Mouse (Mus musculus) midbrain, embryonic 11.5 days (tissue): Measurements from ENCODE around the gene Syne1. TPM values are rescaled to one million over a fixed set of nuclear protein-coding genes. Genes with fewer than 3 reads are reported as not detected.

Source experiments
- ATAC-seq: fragments of 200-750 bp; cut with Nextera tagmentation; 2 replicates; pipeline ENCODE4 v1.8.0; 2017; ENCODE audit warnings: moderate TSS enrichment, moderate library complexity; ENCODE audit not compliant: low FRiP score
- DNase-seq: peaks from one replicate; pipeline ENCODE4 v3.0.0; 2015; ENCODE audit warnings: low spot score; ENCODE audit errors: missing footprints
- H3K27ac ChIP-seq: fragments of 300-500 bp; sonication (generic); 2 replicates; pipeline ENCODE4 v1.5.1; 2014; ENCODE audit warnings: low read depth, low read length
- H3K27me3 ChIP-seq: fragments of 300-500 bp; sonication (generic); 2 replicates; pipeline ENCODE4 v1.6.1; 2014; ENCODE audit warnings: mild to moderate bottlenecking, low read length, moderate library complexity, mixed read lengths; ENCODE audit not compliant: control insufficient read depth, insufficient read depth
- H3K36me3 ChIP-seq: fragments of 300-500 bp; sonication (generic); 2 replicates; pipeline ENCODE4 v1.6.1; 2014; ENCODE audit warnings: mild to moderate bottlenecking, low read length, moderate library complexity, mixed read lengths; ENCODE audit not compliant: control insufficient read depth, insufficient read depth
- H3K4me1 ChIP-seq: fragments of 300-500 bp; sonication (generic); 2 replicates; pipeline ENCODE4 v1.6.1; 2014; ENCODE audit warnings: low read length; ENCODE audit not compliant: control insufficient read depth, insufficient read depth
- H3K4me2 ChIP-seq: fragments of 300-500 bp; sonication (generic); 2 replicates; pipeline ENCODE4 v1.6.1; 2014; ENCODE audit warnings: mild to moderate bottlenecking, moderate library complexity
- H3K4me3 ChIP-seq: fragments of 300-500 bp; sonication (generic); 2 replicates; pipeline ENCODE4 v1.5.1; 2014; ENCODE audit warnings: low read depth, low read length
- H3K9ac ChIP-seq: fragments of 300-500 bp; sonication (generic); 2 replicates; pipeline ENCODE4 v1.6.1; 2014; ENCODE audit warnings: low read length
- H3K9me3 ChIP-seq: fragments of 300-500 bp; sonication (generic); 2 replicates; pipeline ENCODE4 v1.6.1; 2016; ENCODE audit warnings: low read length; ENCODE audit not compliant: control insufficient read depth
- WGBS: fragments of 180-500 bp; shearing (Covaris S2); extraction: QIAGEN DNeasy Blood & Tissue Kit; methylation state at CpG from one replicate; pipeline ENCODE4 v1.1.7; 2014; 5-methylcytosine and 5-hydroxymethylcytosine counted together
- polyA plus RNA-seq: library from polyadenylated mRNA; unstranded; fragments of >200 nt; fragmentation: Nextera tagmentation; extraction: Ambion mirVana; gene quantifications from 2 replicates; pipeline ENCODE4 v1.2.1, GENCODE M21; 2014

The Syne1 gene
- polyA plus RNA-seq, 1 experiment from 2014 or later, result 2.9 TPM

GRCm38 (mm10) chr10:4993802-4994201 lies 557.5 kb downstream of the Syne1 start:
- Histone ChIP-seq H3K9me3 (no peaks in the 10 kb centered on the region), H3K9ac (no peak overlapping the region), H3K4me3 (no peak overlapping the region), H3K4me2 (no peak overlapping the region), H3K27me3 (no peaks in the 10 kb centered on the region), H3K4me1 (no peaks in the 10 kb centered on the region), H3K36me3 (no peaks in the 10 kb centered on the region), H3K27ac (no peak overlapping the region)
- DNase-seq (no peak), ATAC-seq (no peak)
- WGBS, result 92% methylated on average over 3 of the region's 3 CpGs

GRCm38 (mm10) chr10:4983919-4984318 lies 567.4 kb downstream of the Syne1 start:
- no peak overlapping the region for H3K9ac ChIP-seq
- 77% methylated on average over 2 of the region's 2 CpGs for WGBS

GRCm38 (mm10) chr10:4977374-4977773 lies 573.9 kb downstream of the Syne1 start:
- H3K4me2 ChIP-seq, result no peak overlapping the region
- H3K9me3 ChIP-seq, result no peaks in the 10 kb centered on the region
- no peak overlapping the region for H3K27ac ChIP-seq
- H3K27me3 ChIP-seq, result no peaks in the 10 kb centered on the region
- no peaks in the 10 kb centered on the region for H3K4me1 ChIP-seq
- ATAC-seq (no peak), DNase-seq (no peak)
- 89% methylated on average over 3 of the region's 3 CpGs for WGBS
- no peak overlapping the region for H3K9ac ChIP-seq
- no peak overlapping the region for H3K4me3 ChIP-seq
- H3K36me3 ChIP-seq, result no peaks in the 10 kb centered on the region

More at GRCm38 (mm10) chr10:4983919-4984318, 567.4 kb downstream of the Syne1 start:
- Histone ChIP-seq H3K27ac (no peak overlapping the region), H3K36me3 (no peaks in the 10 kb centered on the region), H3K27me3 (no peaks in the 10 kb centered on the region), H3K4me1 (no peaks in the 10 kb centered on the region), H3K9me3 (no peaks in the 10 kb centered on the region), H3K4me3 (no peak overlapping the region), H3K4me2 (no peak overlapping the region)
- DNase-seq (no peak), ATAC-seq (no peak)

- DNase-seq (no peak), ATAC-seq (no peak)
- Histone ChIP-seq H3K27me3 (no peaks in the 10 kb centered on the region), H3K4me2 (no peak overlapping the region), H3K27ac (no peak overlapping the region), H3K4me3 (no peak overlapping the region), H3K9ac (no peak overlapping the region), H3K4me1 (no peaks in the 10 kb centered on the region), H3K36me3 (no peaks in the 10 kb centered on the region), H3K9me3 (no peaks in the 10 kb centered on the region)
- 81% methylated on average over 2 of the region's 2 CpGs for WGBS
Observed at GRCm38 (mm10) chr10:4976557-4976956, 574.7 kb downstream of the Syne1 start.

GRCm38 (mm10) chr10:4974246-4974645 lies 577.0 kb downstream of the Syne1 start:
- Histone ChIP-seq H3K4me1 (no peaks in the 10 kb centered on the region), H3K4me3 (no peak overlapping the region), H3K9ac (no peak overlapping the region), H3K9me3 (no peaks in the 10 kb centered on the region), H3K36me3 (no peaks in the 10 kb centered on the region), H3K4me2 (no peak overlapping the region), H3K27ac (no peak overlapping the region), H3K27me3 (no peaks in the 10 kb centered on the region)
- ATAC-seq (no peak), DNase-seq (no peak)
- 89% methylated on average over 4 of the region's 4 CpGs for WGBS

GRCm38 (mm10) chr10:4972026-4972425 lies 579.3 kb downstream of the Syne1 start:
- no peak for ATAC-seq
- no peak overlapping the region for H3K9ac ChIP-seq
- no peak overlapping the region for H3K4me2 ChIP-seq
- no peaks in the 10 kb centered on the region for H3K4me1 ChIP-seq
- no peaks in the 10 kb centered on the region for H3K27me3 ChIP-seq
- no peaks in the 10 kb centered on the region for H3K9me3 ChIP-seq
- no peak for DNase-seq
- WGBS, result 85% methylated on average over 2 of the region's 2 CpGs
- H3K27ac ChIP-seq, result no peak overlapping the region
- no peak overlapping the region for H3K4me3 ChIP-seq
- H3K36me3 ChIP-seq, result no peaks in the 10 kb centered on the region

GRCm38 (mm10) chr10:4971586-4971985 lies 579.7 kb downstream of the Syne1 start:
- Histone ChIP-seq H3K4me3 (no peak overlapping the region), H3K9me3 (no peaks in the 10 kb centered on the region), H3K4me2 (no peak overlapping the region), H3K4me1 (no peaks in the 10 kb centered on the region), H3K27ac (no peak overlapping the region), H3K9ac (no peak overlapping the region), H3K36me3 (no peaks in the 10 kb centered on the region), H3K27me3 (no peaks in the 10 kb centered on the region)
- DNase-seq (no peak), ATAC-seq (no peak)

GRCm38 (mm10) chr10:4971156-4971555 lies 580.1 kb downstream of the Syne1 start:
- no peak for DNase-seq
- H3K27me3 ChIP-seq, result no peaks in the 10 kb centered on the region
- H3K9ac ChIP-seq, result no peak overlapping the region
- H3K9me3 ChIP-seq, result no peaks in the 10 kb centered on the region
- WGBS, result 85% methylated on average over 7 of the region's 7 CpGs
- no peak for ATAC-seq
- H3K4me3 ChIP-seq, result no peak overlapping the region
- no peak overlapping the region for H3K4me2 ChIP-seq
- no peak overlapping the region for H3K27ac ChIP-seq
- no peaks in the 10 kb centered on the region for H3K4me1 ChIP-seq
- H3K36me3 ChIP-seq, result no peaks in the 10 kb centered on the region
